Mouse (Mus musculus): ENCODE measurements around the gene Dld.

Gene Dld

GRCm38 (mm10) chr12:31295505-31295904 is 55.7 kb downstream of the Dld start:
- DNase-seq (ENCODE audit: extremely low read depth, low read depth), result no peak

GRCm38 (mm10) chr12:31294996-31295395 is 56.3 kb downstream of the Dld start:
- DNase-seq (ENCODE audit: extremely low read depth, low read depth), result no peak

- no peak for DNase-seq (ENCODE audit: extremely low read depth, low read depth)
These were observed 56.7 kb downstream of the Dld start for GRCm38 (mm10) chr12:31294526-31294925.

GRCm38 (mm10) chr12:31293361-31294142 is 57.7 kb downstream of the Dld start:
- DNase-seq (ENCODE audit: extremely low read depth, low read depth), result no peak

GRCm38 (mm10) chr12:31290951-31291350 is 60.3 kb downstream of the Dld start:
- DNase-seq (ENCODE audit: extremely low read depth, low read depth), result no peak

GRCm38 (mm10) chr12:31289046-31289445 is 62.2 kb downstream of the Dld start:
- DNase-seq (ENCODE audit: extremely low read depth, low read depth), result no peak

GRCm38 (mm10) chr12:31283617-31284136 is 67.6 kb downstream of the Dld start:
- no peak for DNase-seq (ENCODE audit: extremely low read depth, low read depth)

- no peak for DNase-seq (ENCODE audit: extremely low read depth, low read depth)
These were observed 68.1 kb downstream of the Dld start for GRCm38 (mm10) chr12:31283131-31283530.

GRCm38 (mm10) chr12:31282241-31282640 is 69.0 kb downstream of the Dld start:
- no peak for DNase-seq (ENCODE audit: extremely low read depth, low read depth)
